Mouse (Mus musculus) lung, adult 10 weeks (tissue): ENCODE measurements around the gene B3gat2. TPM values are rescaled to one million over a fixed set of nuclear protein-coding genes. Genes with fewer than 3 reads are reported as not detected.

ENCODE experiments used
- polyA plus RNA-seq: library from polyadenylated mRNA; stranded (reverse); fragments of 350-450 nt; fragmentation: Illumina TruSeq; extraction: RNeasy Lipid Tissue Mini Kit (QIAGEN cat#74804); gene quantifications from one replicate; pipeline ENCODE4 v1.2.3, GENCODE M21; 2014; ENCODE audit warnings: low read depth, low replicate concordance; ENCODE audit not compliant: insufficient read depth

Gene B3gat2
- not detected for polyA plus RNA-seq

DNA sequence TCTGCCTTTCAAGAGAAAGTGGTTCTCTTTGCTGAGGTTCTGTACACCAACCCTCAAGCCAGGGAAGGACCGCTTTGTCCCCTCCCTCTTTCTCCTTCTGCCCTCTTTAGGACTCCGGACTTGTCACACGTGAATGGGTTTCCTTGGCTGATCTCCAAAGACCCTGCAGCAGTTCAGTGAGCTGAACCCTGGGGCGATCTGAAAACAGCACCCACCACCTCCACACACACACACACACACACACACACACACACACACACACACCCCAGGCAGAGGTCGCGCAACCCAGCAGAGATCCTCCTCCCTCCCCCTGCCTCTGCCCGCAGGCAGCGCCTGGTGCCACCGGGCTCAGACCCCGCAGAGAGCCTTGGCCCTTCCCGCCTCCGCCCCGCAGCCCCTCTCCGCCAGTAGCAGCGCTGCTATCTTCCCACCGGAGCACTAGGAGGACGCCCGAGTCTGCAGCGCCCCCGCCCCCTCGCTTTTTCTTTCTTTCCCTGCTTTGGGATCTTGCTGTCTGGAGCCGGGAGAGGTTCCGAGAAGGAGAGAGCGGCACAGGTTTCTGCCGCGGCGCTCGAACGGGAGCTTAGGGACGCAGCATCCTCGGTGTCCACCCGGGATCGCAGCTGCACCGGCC, at the start of gene B3gat2:
Gene B3gat2, plus strand, starts transcription at position 252 of the 634 bp plus-strand sequence.

Other genes with a start within 250 kb of the B3gat2 start
- gene Smap1, start 160.6 kb downstream of the B3gat2 start, polyA plus RNA-seq = 30.6 TPM
- 38.4 TPM for gene Sdhaf4, start 243.9 kb downstream of the B3gat2 start, polyA plus RNA-seq